Mouse (Mus musculus) limb, embryonic 11.5 days (tissue): ENCODE measurements around the gene Lnx1. TPM values are rescaled to one million over a fixed set of nuclear protein-coding genes. Genes with fewer than 3 reads are reported as not detected.

Experiments
- ATAC-seq: fragments of 200-750 bp; cut with Nextera tagmentation; 2 replicates; pipeline ENCODE4 v1.8.0; 2017; ENCODE audit warnings: low read depth; ENCODE audit not compliant: insufficient number of reproducible peaks, low FRiP score, low TSS enrichment
- DNase-seq: peaks from one replicate; pipeline ENCODE4 v3.0.0-alpha.2; 2015; ENCODE audit warnings: low spot score
- H3K27ac ChIP-seq: fragments of 300-500 bp; sonication (generic); replicated peaks from 2 replicates; pipeline ENCODE4 v1.5.1; 2014; ENCODE audit warnings: low read depth, mild to moderate bottlenecking, low read length
- H3K27me3 ChIP-seq: fragments of 300-500 bp; sonication (generic); 2 replicates; pipeline ENCODE4 v1.6.1; 2014; ENCODE audit warnings: mild to moderate bottlenecking, low read length, mixed read lengths; ENCODE audit not compliant: control insufficient read depth, insufficient read depth
- H3K36me3 ChIP-seq: fragments of 300-500 bp; sonication (generic); 2 replicates; pipeline ENCODE4 v1.6.1; 2014; ENCODE audit warnings: mild to moderate bottlenecking, low read length, moderate library complexity, mixed read lengths; ENCODE audit not compliant: control insufficient read depth, insufficient read depth
- H3K4me1 ChIP-seq: fragments of 300-500 bp; sonication (generic); 2 replicates; pipeline ENCODE4 v1.6.1; 2014; ENCODE audit warnings: low read length, mixed read lengths; ENCODE audit not compliant: control insufficient read depth, insufficient read depth
- H3K4me2 ChIP-seq: fragments of 300-500 bp; sonication (generic); 2 replicates; pipeline ENCODE4 v1.6.1; 2014; ENCODE audit warnings: low read depth, mild to moderate bottlenecking, moderate library complexity; ENCODE audit not compliant: severe bottlenecking
- H3K4me3 ChIP-seq: fragments of 300-500 bp; sonication (generic); 2 replicates; pipeline ENCODE4 v1.5.1; 2014; ENCODE audit warnings: low read depth, low read length
- H3K9ac ChIP-seq: fragments of 300-500 bp; sonication (generic); 2 replicates; pipeline ENCODE4 v1.6.1; 2014; ENCODE audit warnings: mild to moderate bottlenecking, low read length
- H3K9me3 ChIP-seq: fragments of 300-500 bp; sonication (generic); 2 replicates; pipeline ENCODE4 v1.6.1; 2016; ENCODE audit warnings: low read length; ENCODE audit not compliant: control insufficient read depth
- WGBS: fragments of 180-500 bp; shearing (Covaris S2); extraction: QIAGEN DNeasy Blood & Tissue Kit; methylation state at CpG from one replicate; pipeline ENCODE4 v1.1.7; 2014; 5-methylcytosine and 5-hydroxymethylcytosine counted together
- polyA plus RNA-seq: library from polyadenylated mRNA; unstranded; fragments of >200 nt; fragmentation: Nextera tagmentation; extraction: Ambion mirVana; gene quantifications from 2 replicates; pipeline ENCODE4 v1.2.1, GENCODE M21; 2014

The Lnx1 gene
- polyA plus RNA-seq, 1 experiment from 2014 or later: 2.0 TPM

DNA sequence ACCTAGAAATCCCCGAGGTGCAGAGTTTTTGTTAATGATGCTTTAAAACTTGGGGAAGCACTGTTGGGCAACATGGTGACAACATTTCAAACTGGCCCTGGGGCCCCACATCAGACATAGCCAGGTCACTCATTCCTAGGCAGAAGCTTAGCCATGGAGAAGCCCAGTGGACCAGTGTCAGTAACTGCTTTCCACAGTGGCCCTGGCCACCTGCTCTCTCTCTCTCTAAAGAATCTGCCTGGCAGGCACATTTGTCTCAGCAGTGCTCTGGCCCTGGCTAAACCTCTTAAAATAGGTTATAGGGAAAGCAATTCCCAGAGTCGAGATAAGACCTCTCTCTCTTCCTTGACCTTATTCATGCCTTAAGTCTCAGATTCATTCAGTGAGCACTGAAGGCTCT is 8.9 kb downstream of the Lnx1 start:
- 0 out of 2 replicates have a peak overlapping the region, but pooled peaks have one; percentile 42 for H3K27ac ChIP-seq

DNA sequence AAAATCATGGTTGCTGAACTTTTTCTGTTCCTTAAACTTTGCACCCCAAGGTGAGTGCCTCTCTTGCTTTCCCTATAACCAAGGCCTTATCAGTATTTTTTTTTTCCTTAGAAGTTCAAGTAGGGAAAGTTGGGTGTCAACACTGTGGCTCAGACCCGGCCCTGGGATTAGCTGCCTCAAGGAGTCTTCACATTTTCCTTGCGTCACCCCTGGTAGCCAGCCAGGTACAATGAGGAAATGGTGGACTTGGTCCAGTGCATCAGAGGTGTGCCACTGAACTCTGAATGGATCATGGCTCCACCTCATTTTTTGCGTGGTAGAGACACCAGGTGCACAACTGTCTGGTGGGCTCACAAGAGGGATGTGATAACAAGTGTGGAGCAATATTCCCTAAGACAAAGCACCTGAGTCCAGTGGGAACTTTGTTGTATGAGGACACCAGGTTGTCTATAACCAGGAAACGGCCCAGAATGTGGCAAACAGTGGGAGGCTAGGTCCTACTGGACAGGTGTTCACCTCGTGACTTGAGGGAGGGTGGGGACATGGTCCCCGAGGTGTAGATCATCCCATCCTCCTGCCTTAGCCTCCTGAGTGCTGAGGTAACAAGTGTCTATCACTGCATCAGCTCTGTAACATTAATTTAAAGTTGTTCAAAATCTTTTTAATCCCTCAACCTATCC is 10.2 kb downstream of the Lnx1 start:
- no peak for DNase-seq
- H3K4me1 ChIP-seq: peaks cover 17% of the 10 kb centered on the region
- no peak overlapping the region for H3K4me3 ChIP-seq
- no peaks in the 10 kb centered on the region for H3K36me3 ChIP-seq
- H3K4me2 ChIP-seq: no peak overlapping the region
- H3K27me3 ChIP-seq: no peaks in the 10 kb centered on the region
- no peak for ATAC-seq
- H3K27ac ChIP-seq: no peak overlapping the region
- WGBS: 92% methylated on average over 6 of the region's 6 CpGs
- H3K9me3 ChIP-seq: no peaks in the 10 kb centered on the region
- no peak overlapping the region for H3K9ac ChIP-seq

More for the DNA sequence above, 8.9 kb downstream of the Lnx1 start:
- Histone ChIP-seq H3K4me3 (no peak overlapping the region), H3K27me3 (no peaks in the 10 kb centered on the region), H3K36me3 (no peaks in the 10 kb centered on the region), H3K4me2 (no peak overlapping the region), H3K9ac (no peak overlapping the region), H3K9me3 (no peaks in the 10 kb centered on the region), H3K4me1 (peaks cover 17% of the 10 kb centered on the region)
- ATAC-seq (no peak), DNase-seq (peak; percentile 32)
- WGBS: 35% methylated on average over 2 of the region's 2 CpGs

DNA sequence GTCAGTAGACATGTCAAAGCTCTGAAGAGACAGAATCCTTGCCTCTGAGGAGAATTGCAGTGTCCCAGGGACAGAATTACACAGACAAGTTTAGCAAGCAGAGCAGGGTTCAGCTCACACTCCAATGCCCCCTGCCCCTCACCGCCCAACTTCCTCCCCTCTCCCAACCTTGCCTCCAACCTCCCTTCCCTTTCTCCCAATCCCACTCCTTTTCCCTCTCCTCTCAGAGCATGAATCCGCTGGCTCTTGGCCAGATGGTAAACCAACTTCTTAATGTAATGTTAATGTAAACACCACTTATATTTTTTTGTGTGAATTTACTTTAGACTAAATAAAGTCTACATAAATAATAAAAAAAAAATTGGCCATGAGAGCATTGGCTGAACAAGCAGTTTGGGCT is 13.9 kb downstream of the Lnx1 start:
- H3K4me3 ChIP-seq: no peak overlapping the region
- H3K4me1 ChIP-seq: peaks cover 5% of the 10 kb centered on the region
- H3K36me3 ChIP-seq: no peaks in the 10 kb centered on the region
- H3K27ac ChIP-seq: no peak overlapping the region
- ATAC-seq (no peak), DNase-seq (no peak)
- 83% methylated on average over 2 of the region's 2 CpGs for WGBS
- H3K4me2 ChIP-seq: no peak overlapping the region
- H3K27me3 ChIP-seq: no peaks in the 10 kb centered on the region
- H3K9ac ChIP-seq: no peak overlapping the region
- H3K9me3 ChIP-seq: no peaks in the 10 kb centered on the region

DNA sequence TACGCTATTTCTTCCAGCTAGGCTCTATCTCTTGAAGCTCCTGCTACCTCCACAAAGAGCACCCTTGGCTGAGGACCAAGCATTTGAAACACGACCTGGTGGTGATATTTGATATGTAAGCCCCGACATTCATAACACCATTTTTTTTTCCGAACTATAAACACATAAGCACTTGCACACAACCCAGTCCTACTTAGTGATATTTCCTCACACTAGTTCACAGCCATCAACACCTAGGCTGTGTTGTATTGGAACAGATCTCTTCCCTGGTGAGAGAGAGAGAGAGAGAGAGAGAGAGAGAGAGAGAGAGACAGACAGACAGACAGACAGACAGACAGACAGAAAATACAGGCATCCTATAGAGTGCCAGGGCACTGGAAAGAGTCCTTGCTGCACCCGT is 17.8 kb downstream of the Lnx1 start:
- WGBS: 77% methylated on average over 5 of the region's 5 CpGs
- H3K9me3 ChIP-seq: no peaks in the 10 kb centered on the region
- H3K36me3 ChIP-seq: no peaks in the 10 kb centered on the region
- H3K27me3 ChIP-seq: no peaks in the 10 kb centered on the region
- H3K4me2 ChIP-seq: no peak overlapping the region
- H3K9ac ChIP-seq: no peak overlapping the region
- H3K27ac ChIP-seq: no peak overlapping the region
- H3K4me1 ChIP-seq: no peaks in the 10 kb centered on the region
- DNase-seq: no peak
- no peak for ATAC-seq
- no peak overlapping the region for H3K4me3 ChIP-seq

DNA sequence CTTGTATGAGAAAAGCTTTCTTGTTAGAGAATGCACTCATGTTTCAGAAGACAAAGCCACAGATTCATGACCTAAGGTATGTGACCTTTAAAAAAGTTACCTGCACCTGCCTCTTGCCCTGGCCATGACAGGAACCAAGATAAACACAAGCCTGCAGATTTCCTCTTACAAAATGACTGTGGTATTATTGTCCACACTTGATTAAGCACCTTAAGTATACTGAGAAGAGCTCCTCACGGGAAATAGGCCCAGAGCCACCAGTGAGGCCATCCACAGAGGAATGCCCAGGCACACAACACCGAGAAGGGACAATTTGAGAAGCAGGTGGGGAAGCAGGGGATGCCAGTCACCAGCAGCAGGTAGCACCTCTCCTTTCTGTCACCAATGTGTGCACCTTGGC is 18.9 kb downstream of the Lnx1 start:
- no peaks in the 10 kb centered on the region for H3K9me3 ChIP-seq
- no peak overlapping the region for H3K27ac ChIP-seq
- 87% methylated on average over 2 of the region's 2 CpGs for WGBS
- H3K27me3 ChIP-seq: no peaks in the 10 kb centered on the region
- H3K36me3 ChIP-seq: no peaks in the 10 kb centered on the region
- ATAC-seq: no peak
- H3K4me1 ChIP-seq: no peaks in the 10 kb centered on the region
- H3K9ac ChIP-seq: no peak overlapping the region
- no peak overlapping the region for H3K4me3 ChIP-seq
- no peak for DNase-seq
- H3K4me2 ChIP-seq: no peak overlapping the region

DNA sequence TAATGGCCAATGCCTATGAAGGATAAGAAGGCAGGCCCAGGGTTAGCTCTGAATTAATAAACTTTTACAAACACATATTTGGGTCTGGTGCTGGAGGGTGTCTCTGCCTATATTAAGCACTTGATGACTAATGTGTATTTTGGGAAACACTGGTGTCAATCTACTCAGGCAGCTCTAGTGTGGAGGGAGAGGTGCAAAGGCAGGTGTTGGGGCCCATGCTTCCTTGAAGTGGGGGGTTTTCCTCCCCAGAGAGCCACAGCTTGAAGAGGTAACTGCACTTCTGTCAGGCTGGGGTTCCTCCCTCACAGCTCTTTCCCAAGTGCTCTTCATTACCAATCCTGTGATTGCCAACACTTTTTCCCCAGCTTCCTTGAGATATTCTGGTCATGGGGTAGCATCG is 20.0 kb downstream of the Lnx1 start:
- Histone ChIP-seq H3K27ac (no peak overlapping the region), H3K36me3 (no peaks in the 10 kb centered on the region), H3K4me1 (no peaks in the 10 kb centered on the region), H3K9ac (no peak overlapping the region), H3K27me3 (no peaks in the 10 kb centered on the region), H3K4me2 (no peak overlapping the region), H3K9me3 (no peaks in the 10 kb centered on the region), H3K4me3 (no peak overlapping the region)
- ATAC-seq (no peak), DNase-seq (no peak)
- 94% methylated on average over 1 of the region's 1 CpGs for WGBS

DNA sequence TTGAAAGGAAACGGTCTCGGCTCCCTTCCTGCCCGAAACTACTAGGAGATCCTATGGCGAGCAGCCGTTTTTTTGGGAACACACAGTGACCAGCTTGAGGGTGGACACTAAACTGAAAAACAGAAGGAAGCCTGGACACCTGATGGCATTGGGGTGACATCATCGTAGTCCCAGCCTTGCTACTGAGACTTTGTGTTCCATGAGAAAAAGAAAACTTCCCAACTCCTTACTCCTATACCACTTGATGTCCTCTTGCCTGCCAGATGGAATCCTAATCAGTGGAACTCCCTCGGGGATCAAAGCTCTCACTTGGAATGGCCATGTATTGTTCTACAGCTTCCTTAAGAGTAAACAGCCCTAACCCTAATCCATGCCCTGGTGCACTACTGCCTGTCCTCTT is 23.1 kb downstream of the Lnx1 start:
- 83% methylated on average over 7 of the region's 7 CpGs for WGBS
- no peak overlapping the region for H3K4me3 ChIP-seq
- DNase-seq (no peak), ATAC-seq (no peak)
- H3K4me1 ChIP-seq: no peaks in the 10 kb centered on the region
- no peak overlapping the region for H3K4me2 ChIP-seq
- H3K9ac ChIP-seq: no peak overlapping the region
- H3K27me3 ChIP-seq: no peaks in the 10 kb centered on the region
- H3K36me3 ChIP-seq: no peaks in the 10 kb centered on the region
- no peaks in the 10 kb centered on the region for H3K9me3 ChIP-seq
- no peak overlapping the region for H3K27ac ChIP-seq

DNA sequence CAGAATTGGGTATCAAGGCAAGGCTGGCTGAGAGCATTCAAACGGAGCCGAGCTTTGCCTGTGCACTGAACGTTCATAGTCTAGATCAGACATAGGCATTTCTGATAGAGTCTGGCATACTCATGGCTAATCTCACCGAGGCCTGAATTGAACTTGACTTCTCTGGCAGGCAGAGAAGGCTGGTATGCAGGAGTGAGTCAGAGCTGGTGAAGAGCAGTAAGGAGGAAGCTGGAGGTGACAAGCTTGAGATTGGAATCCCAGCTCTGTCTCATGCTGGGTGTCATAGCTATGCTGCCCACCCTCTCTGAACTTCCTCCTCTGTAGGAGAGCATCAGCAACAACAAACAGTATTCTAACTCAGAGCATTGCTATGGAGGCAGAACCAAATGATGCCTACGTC is 24.0 kb downstream of the Lnx1 start:
- no peak overlapping the region for H3K4me2 ChIP-seq
- no peak for ATAC-seq
- no peak overlapping the region for H3K9ac ChIP-seq
- 95% methylated on average over 5 of the region's 5 CpGs for WGBS
- H3K4me1 ChIP-seq: no peaks in the 10 kb centered on the region
- H3K27ac ChIP-seq: no peak overlapping the region
- no peaks in the 10 kb centered on the region for H3K9me3 ChIP-seq
- no peaks in the 10 kb centered on the region for H3K27me3 ChIP-seq
- H3K4me3 ChIP-seq: no peak overlapping the region
- DNase-seq: no peak
- H3K36me3 ChIP-seq: no peaks in the 10 kb centered on the region
